Mouse (Mus musculus) cerebellum, adult 2 months (tissue): Measurements from ENCODE around the gene Dnal4.

Source experiments
- CTCF ChIP-seq: fragments of 200-500 bp; IDR thresholded peaks from 2 replicates; pipeline ENCODE4 v1.5.1; 2011; ENCODE audit warnings: low read depth, mild to moderate bottlenecking, control low read depth, low read length, moderate library complexity, borderline replicate concordance; ENCODE audit not compliant: insufficient read depth
- POLR2A ChIP-seq: fragments of 200-500 bp; IDR thresholded peaks from 2 replicates; pipeline ENCODE4 v1.6.1; 2011; ENCODE audit warnings: low read length, control low read depth, borderline replicate concordance; ENCODE audit not compliant: insufficient read depth

- TF ChIP-seq POLR2A (no peak), CTCF (no peak)
These were observed 15.4 kb upstream of the Dnal4 start for GRCm38 (mm10) chr15:79793076-79793475.
